ENCODE assay signal across 9 mouse cellular contexts in genomic region chr2:181392600-181393213, GRCm38 (mm10). TPM values are rescaled to one million over a fixed set of nuclear protein-coding genes. Genes with fewer than 3 reads are reported as not detected.
A peak's percentile ranks its signal among the peaks of the same experiment; 100 is the strongest.
DNase-seq lines count a peak whose midpoint lies in the region; ATAC-seq and TF ChIP-seq lines count a peak whose summit lies in the region.
"Had no signal": no experiment of that assay in that cellular context is flagged by ENCODE, and none has a peak within 500 bp of the region (broad histone marks: within the 10 kb centered on the region; RNA-seq: fewer than 3 reads in every experiment).

No protein-coding gene starts in this region.

- TF ChIP-seq CTCF in lung, adult 2 months (IDR thresholded peaks at IDR 0.05; ENCODE audit: insufficient read depth, low read length), result peak; percentile 91
- peak; percentile 22; the same call in 1 of the 2 replicates for TF ChIP-seq CTCF in thymus, adult 2 months (IDR thresholded peaks at IDR 0.05; ENCODE audit: borderline replicate concordance, control insufficient read depth, extremely low read depth, insufficient read depth, low read length, poor library complexity)

- WGBS in forebrain, embryonic 13.5 days, result 40% methylated on average over 4 of the region's 4 CpGs
- WGBS in lung, adult 2 months, result 33% methylated on average over 4 of the region's 4 CpGs
- WGBS in thymus, adult 2 months, result 33% methylated on average over 4 of the region's 4 CpGs

- DNase-seq in ES-CJ7 (ENCODE audit: low read depth, low spot score), result peak; percentile 78
- peak; percentile 92 for DNase-seq in heart, postnatal 4 days
- DNase-seq in layer of hippocampus, adult 18-20 months (ENCODE audit: low spot score in 2 of 2), result peak; percentile 75 to 93
- peak; percentile 83 for DNase-seq in lung, adult 2 months
- peak; percentile 68 for DNase-seq in ovary, adult 18-20 months (ENCODE audit: low spot score)
- DNase-seq in thymus, adult 2 months, result peak; percentile 83

- no peak for TF ChIP-seq POLR2A in lung, adult 2 months (IDR thresholded peaks at IDR 0.05; ENCODE audit: borderline replicate concordance, extremely low read depth, low read depth, low read length)
- no peak for TF ChIP-seq POLR2A in thymus, adult 2 months (IDR thresholded peaks at IDR 0.05; ENCODE audit: control insufficient read depth, extremely low read depth, insufficient read depth, low read length, poor library complexity)

- H3K27me3 ChIP-seq in forebrain, embryonic 13.5 days, result no peaks in the 10 kb centered on the region
- H3K27me3 ChIP-seq in thymus, adult 2 months (ENCODE audit: control insufficient read depth, insufficient read depth, low read length), result no peaks in the 10 kb centered on the region
- H3K27me3 ChIP-seq: heart, embryonic 13.5 days had no signal

- H3K27ac ChIP-seq in forebrain, embryonic 13.5 days, result no peak overlapping the region
- no peak overlapping the region for H3K27ac ChIP-seq in thymus, adult 2 months (ENCODE audit: control insufficient read depth, insufficient read depth, low read length)
- H3K27ac ChIP-seq: heart, embryonic 13.5 days had no signal

- H3K9me3 ChIP-seq in forebrain, embryonic 13.5 days (replicated peaks), result no peaks in the 10 kb centered on the region
- H3K9me3 ChIP-seq: heart, embryonic 13.5 days had no signal

- peak; percentile 69; the same call in 1 of the 2 replicates for ATAC-seq in cerebellum, adult (ENCODE audit: insufficient number of reproducible peaks, low FRiP score, low TSS enrichment)
- peak; percentile 77; the same call in 1 of the 2 replicates for ATAC-seq in forebrain, embryonic 13.5 days

- no peak overlapping the region for H3K9ac ChIP-seq in forebrain, embryonic 13.5 days
- H3K9ac ChIP-seq: heart, embryonic 13.5 days had no signal

- peaks cover 25% of the 10 kb centered on the region for H3K36me3 ChIP-seq in forebrain, embryonic 13.5 days (ENCODE audit: poor library complexity, severe bottlenecking)
- no peaks in the 10 kb centered on the region for H3K36me3 ChIP-seq in thymus, adult 2 months (ENCODE audit: control insufficient read depth, insufficient read depth, low read length)

- H3K4me3 ChIP-seq in forebrain, embryonic 13.5 days, result no peak overlapping the region
- H3K4me3 ChIP-seq in lung, adult 2 months (replicated peaks; ENCODE audit: extremely low read depth, low read depth, low read length), result no peak overlapping the region
- H3K4me3 ChIP-seq in thymus, adult 2 months (ENCODE audit: control insufficient read depth, insufficient read depth, low read length), result no peak overlapping the region
- H3K4me3 ChIP-seq: heart, embryonic 13.5 days had no signal

- H3K4me1 ChIP-seq in forebrain, embryonic 13.5 days, result no peaks in the 10 kb centered on the region
- no peaks in the 10 kb centered on the region for H3K4me1 ChIP-seq in lung, adult 2 months (ENCODE audit: control insufficient read depth, insufficient read depth, low read length)
- no peaks in the 10 kb centered on the region for H3K4me1 ChIP-seq in thymus, adult 2 months (replicated peaks; ENCODE audit: control insufficient read depth, insufficient read depth, low read length)

- H3K4me2 ChIP-seq in forebrain, embryonic 13.5 days, result no peak overlapping the region
- H3K4me2 ChIP-seq: heart, embryonic 13.5 days had no signal

RNA-seq across cellular contexts. Expression of gene Lime1, which starts 12.8 kb away (rescaled TPM):
- polyA plus RNA-seq in forebrain, embryonic 13.5 days (2015; fragmentation: Nextera tagmentation; extraction: Ambion mirVana), result 33.1 and 37.1 TPM in 2 replicates
- total RNA-seq in heart, postnatal 4 days (2021), result 1 to 10 TPM; 8.8 to 8.9 TPM
- total RNA-seq in layer of hippocampus, adult 18-20 months (2021), result 10 to 100 TPM; 37.1 to 43.2 TPM
- 60.5 and 89.8 TPM in 2 replicates for polyA plus RNA-seq in lung, adult 2 months (2012; rRNA removed)
- 263 and 268 TPM in 2 replicates for polyA plus RNA-seq in thymus, adult 2 months (2012; rRNA removed)

RNA-seq across cellular contexts. Expression of gene Arfrp1, which starts 27.5 kb away (rescaled TPM):
- polyA plus RNA-seq in forebrain, embryonic 13.5 days (2015; fragmentation: Nextera tagmentation; extraction: Ambion mirVana), result 90.5 and 98.2 TPM in 2 replicates
- total RNA-seq in heart, postnatal 4 days (2021), result 10 to 100 TPM; 39.6 to 41.0 TPM
- 10 to 100 TPM; 41.1 to 46.0 TPM for total RNA-seq in layer of hippocampus, adult 18-20 months (2021)
- polyA plus RNA-seq in lung, adult 2 months (2012; rRNA removed), result 29.1 and 42.9 TPM in 2 replicates
- polyA plus RNA-seq in thymus, adult 2 months (2012; rRNA removed), result 60.9 and 69.6 TPM in 2 replicates

RNA-seq across cellular contexts. Expression of gene Zgpat, which starts 28.0 kb away (rescaled TPM):
- polyA plus RNA-seq in forebrain, embryonic 13.5 days (2015; fragmentation: Nextera tagmentation; extraction: Ambion mirVana), result 54.6 and 58.5 TPM in 2 replicates
- 10 to 100 TPM; 20.7 to 22.8 TPM for total RNA-seq in heart, postnatal 4 days (2021)
- 10 to 100 TPM; 70.2 to 71.1 TPM for total RNA-seq in layer of hippocampus, adult 18-20 months (2021)
- 39.0 and 44.0 TPM in 2 replicates for polyA plus RNA-seq in lung, adult 2 months (2012; rRNA removed)
- polyA plus RNA-seq in thymus, adult 2 months (2012; rRNA removed), result 87.6 and 91.9 TPM in 2 replicates
